Mouse (Mus musculus) ZHBTc4 (cell line): ENCODE data around the gene Snta1.

ENCODE experiments used
- DNase-seq: peaks from one replicate; pipeline ENCODE4 v3.0.0-alpha.2; 2011; ENCODE audit warnings: low read depth, low spot score

The Snta1 gene

DNA sequence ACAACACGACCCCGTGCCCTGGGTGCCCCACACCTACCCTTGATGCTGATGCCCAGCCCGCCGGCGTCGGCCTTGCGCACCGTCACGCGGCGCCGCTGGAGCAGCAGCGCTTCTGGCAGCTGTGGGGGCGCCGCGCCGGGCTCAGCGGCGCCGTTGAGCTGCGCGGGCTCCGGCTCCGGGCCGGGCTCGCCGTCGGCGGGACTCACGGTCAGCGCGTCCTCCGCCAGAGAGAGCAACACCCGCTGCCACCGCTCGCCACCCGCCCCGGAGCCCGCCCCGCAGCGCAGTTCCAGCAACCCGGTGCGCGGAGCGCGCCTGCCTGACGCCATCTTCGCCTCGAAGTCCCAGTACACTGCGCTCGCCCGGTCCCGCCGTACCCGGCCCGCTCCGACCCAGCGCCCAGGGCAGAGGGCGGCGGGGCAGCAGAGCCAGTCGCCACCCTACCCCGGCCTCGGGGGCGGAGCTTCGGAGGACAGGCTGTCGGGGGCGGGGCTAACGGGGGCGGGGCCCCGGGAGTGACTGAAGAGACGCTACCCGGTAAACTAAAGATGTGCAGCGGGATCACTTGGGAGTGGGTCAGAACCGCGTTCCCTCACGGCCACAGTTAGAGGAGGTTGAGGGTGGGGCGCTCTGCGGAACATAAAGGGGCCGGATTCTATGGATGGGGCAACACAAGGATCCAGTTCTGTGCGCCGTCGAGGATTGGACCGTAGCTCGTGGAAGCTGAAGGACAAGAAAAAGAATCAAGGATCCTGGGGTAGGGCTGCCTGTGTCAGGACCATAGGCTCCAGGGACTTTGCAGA, at the start of gene Snta1:
Snta1 (minus strand) TSS at position 457 of the 803 bp plus-strand sequence.
- peak; percentile 91 for DNase-seq

DNA sequence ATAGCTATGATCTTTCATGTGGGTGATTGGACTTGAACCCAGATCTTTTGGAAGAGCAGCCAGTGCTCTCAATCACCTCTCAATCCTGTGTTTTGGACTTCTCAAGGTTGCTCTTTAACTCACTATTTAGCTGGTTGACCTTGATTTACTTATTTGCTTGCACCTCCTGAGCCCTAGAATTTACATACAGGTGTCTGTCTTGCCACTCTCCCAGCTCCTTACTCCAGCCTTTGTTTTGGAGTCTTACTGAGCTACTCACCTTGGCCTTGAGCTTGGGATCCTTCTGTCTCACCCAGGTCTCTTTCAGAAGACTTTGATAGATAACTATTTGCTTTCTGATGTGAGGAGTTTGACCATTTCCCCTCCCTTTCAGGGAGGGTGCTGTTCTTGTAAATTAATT, 48.7 kb upstream of the Snta1 start:
- DNase-seq: peak; percentile 30

DNA sequence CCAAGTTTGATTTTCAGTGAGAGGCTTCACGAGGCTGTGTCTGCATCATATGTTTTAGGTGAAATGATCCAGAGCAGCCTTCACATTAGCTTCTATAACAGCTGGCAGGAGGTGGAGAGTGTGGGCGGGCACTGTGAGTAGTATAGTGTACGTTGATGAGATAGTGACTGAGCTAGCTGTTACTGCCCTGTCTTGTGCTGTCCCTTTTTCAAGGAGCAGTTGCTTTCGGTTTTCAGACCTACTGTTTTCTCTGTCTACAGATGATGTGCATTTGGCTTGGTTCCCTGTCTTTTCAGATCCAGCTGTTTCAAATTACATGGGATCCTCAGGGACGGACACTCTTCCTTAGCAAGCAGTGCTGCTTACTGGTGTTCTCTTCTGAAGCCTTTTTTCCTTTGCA, 47.9 kb upstream of the Snta1 start:
- no peak for DNase-seq

DNA sequence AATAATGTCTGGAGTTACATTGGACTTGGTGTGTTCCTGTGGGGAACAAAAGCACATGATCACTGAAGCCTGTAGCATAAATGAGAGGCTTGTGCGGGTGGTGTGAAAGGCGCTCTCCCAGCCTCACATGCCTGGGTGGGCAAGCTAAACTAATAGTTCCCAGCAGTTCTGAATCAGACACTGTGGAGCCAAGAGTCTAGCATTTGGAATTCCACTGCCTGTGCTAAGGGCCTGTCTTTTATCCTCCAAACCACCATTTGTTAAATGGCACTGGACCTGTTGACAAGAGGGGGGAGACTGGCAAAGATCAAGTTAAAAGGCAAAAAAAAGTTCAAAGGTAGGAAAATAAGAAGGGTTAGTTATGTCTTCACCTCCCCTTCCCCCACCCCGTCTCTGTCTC, 46.7 kb upstream of the Snta1 start:
- DNase-seq: no peak

DNA sequence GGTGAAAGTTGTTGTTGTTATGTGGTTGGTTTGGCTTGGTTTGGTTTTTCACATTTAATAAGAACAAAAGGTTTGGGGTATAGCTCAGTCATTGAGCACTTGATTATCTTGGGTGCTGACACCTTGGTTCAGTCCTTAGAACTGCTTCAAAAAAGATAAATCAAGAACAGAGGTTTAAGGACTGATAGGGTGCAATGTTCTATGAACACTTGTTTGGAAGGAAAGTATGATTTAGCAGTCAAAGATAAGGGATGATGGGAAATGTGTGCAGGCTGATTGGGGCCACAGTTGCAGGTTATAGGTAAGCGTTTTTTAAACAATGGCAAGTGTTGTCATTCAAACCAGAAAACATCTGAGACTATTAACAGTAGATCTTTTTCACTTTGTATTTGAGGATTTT, 46.2 kb upstream of the Snta1 start:
- no peak for DNase-seq

DNA sequence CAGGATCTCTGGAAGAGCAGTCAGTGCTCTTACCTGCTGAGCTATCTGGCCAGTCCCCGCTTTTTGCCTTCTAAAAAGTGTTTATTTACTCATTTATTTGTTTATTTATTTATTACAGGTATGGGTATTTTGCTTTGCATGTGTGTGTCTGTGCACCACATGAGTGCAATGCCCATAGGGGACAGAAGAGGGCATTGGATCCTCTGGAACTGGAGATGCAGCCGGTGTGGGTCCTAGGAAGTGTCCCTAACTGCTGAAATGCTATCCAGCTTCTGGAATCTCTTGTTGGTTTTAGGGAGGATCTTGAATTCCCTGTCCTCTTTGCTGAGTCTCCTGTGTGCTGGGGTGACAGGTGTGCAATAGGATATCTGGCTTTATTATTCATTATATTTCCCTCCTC, 45.1 kb upstream of the Snta1 start:
- peak; percentile 61 for DNase-seq

DNA sequence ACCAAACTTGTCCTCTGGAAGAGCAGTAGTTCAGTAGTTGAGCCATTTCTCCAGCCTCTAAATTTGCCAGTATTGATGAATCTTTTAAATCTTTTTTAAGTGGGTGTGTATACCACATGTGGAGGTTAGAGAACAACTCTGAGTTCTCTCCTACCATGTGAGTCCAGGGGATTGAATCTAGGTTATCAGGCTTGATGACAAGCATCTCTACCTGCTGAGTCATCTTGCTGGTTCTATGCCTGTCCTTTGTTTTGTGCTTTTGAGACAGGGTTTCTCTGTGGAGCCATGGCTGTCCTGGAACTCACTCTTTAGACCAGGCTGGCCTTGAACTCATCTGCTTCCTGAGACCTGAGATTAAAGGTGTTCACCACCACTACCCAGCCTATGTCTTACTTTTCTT, 40.7 kb upstream of the Snta1 start:
- no peak for DNase-seq

DNA sequence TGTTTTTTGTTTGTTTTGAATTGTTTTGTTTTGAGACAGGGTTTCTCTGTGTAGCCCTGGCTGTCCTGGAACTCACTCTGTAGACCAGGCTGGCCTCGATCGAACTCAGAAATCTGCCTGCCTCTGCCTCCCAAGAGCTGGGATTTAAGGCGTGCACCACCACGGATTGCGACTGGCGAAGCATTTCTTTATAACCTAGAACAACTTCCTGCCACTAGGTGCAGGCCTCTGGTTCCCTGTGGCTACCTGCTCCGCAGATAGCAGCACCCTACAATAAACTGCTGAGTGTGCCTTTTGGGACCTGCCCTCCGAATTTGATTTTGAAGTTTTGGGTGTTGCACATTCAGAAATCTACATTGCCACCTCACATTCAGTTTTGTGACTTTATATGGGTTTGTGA, 39.9 kb upstream of the Snta1 start:
- DNase-seq: peak; percentile 55

DNA sequence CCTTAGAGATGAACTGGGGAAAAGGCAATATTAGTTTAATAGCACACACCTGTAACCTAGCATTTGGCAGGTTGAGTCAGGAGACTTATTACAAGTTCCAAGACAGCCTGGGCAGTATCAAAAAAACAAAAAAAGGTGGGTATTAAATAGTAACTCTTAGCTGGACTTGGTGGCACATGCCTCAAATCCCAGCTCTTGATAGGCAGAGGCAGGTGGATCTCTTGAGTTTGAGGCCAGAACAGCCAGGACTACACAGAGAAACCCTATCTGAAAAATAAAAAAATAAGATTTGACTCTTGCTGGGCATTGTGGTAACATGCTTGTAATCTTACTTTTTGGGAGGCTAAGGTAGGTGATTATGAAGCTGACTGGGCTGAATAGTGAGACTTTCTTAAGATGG, 32.6 kb upstream of the Snta1 start:
- DNase-seq: no peak

DNA sequence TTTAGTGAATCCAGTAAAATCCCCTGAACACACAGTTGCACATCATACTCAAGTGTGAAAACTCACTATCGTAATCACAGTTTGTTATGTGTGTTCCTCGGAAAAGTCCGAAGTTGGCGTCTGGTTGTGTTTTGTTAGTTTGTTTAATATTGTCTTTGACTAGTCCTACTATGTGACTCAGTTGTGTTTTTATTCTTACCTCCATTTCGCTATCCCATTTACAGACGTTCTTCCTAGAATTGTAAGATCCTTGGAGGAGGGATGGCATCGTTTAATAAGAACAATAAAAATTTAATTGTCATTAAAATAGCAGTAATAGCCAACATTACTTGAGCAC, 29.3 kb upstream of the Snta1 start:
- no peak for DNase-seq

DNA sequence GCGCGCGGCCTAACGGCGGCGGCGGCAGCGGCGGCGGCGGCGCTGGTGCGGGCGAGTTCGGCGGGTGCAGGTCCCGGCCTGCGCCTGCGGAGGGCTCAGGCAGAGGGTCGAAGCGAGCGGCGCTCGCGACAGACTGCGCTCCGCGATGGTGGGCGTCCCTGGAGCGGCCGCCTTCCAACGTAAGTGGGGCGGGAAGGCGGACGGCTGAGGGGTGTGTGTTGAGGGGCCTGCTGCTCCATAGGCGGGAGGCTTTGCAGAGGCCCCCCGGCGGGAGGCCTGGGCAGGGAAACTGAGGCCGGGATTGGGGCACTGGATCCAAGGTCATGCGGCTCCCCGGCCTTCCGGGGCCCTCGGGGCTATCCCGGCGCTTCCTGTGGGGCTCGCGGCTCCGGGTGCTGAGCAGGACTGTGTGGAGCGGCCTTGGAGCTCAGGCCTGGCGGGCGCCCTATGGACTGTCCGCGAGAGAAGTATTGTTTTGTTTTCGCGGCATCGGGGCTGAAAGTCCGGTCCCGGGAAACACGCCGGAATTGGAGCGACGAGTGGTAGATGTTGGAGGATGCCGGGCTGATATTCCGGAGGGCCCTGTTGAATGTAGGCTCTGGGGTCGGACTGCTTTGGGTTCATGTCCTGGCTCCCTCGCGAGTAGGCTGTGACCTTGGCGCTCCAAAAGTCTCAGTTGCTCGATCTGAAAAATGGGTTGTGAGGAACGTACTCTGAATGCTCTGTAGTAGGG, 28.7 kb upstream of the Snta1 start, which contains the start of gene Cbfa2t2:
Cbfa2t2 (plus strand) TSS at position 24 of the 733 bp plus-strand sequence.
- DNase-seq: no peak

DNA sequence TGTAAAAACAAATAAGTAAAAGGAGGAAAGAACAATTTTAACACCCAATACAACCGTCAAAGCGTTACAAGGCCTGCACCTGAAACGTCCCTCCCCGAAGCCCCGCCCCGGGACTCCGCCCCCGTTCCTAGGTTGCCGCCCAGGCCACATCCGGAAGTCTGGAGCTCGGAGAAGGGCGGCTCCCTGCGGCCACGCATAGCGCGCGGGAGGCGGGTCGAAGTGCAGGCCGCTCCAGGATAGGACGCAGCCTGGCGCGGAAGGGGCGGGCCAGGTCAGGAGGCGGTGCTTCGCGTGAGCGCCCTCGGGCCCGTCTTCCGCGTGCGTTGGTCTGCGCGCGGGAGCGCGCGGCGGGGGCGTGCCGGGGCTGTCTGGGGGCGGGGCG, 28.2 kb upstream of the Snta1 start:
- DNase-seq: peak; percentile 99

DNA sequence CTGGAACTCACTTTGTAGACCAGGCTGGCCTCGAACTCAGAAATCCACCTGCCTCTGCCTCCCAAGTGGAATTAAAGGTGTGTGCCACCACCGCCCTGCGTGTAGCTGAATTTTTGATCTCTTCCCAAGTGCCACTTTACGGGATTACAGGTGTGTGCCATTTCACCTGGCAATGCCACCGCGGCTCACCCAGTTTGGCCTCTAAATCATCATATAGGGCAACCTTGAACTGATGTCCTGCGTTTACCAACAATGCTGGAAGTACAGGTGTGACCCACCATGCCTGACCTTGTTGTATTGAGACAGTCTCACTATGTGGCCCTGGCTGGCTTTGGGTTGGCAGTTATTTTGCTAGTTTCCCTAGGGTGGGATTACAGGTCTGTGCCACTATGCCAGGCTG, 26.8 kb upstream of the Snta1 start:
- DNase-seq: no peak

DNA sequence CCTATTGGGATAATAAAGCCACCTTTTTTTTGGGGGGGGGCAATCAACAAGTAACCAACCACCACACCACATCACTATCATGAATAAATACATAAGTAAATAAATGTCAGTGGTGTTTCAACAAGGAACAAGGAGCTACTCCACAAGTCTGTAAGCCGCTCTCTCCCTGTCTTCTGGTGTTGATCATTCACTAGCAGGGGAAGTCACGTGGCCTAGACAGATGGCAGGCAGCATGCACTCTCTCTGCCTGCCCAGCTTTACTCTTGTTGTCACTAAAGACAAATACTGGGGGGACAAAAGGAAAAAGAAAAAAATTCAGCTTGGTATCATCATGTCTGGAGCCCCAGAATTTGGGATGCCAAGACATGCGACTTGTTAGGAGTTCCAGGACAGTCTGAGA, 25.5 kb upstream of the Snta1 start:
- no peak for DNase-seq

DNA sequence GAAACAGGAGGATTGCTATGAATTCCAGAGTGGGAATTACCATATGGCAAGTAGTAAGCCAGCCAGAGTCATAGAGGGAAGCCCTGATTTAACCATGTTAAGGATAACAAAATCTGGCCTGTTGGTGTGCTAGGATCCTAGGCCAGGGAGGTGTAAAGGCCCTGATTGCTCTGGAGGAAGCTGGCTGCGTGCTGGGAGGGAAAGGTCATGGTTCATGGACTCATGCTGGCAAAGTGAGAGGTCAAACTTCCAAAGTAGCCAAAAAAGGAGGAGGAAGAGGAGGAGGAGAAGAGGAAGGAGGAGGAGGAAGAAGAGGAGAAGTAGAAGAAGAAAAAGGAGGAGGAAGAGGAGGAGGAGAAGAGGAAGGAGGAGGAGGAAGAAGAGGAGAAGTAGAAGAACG, 24.8 kb upstream of the Snta1 start:
- DNase-seq: no peak

DNA sequence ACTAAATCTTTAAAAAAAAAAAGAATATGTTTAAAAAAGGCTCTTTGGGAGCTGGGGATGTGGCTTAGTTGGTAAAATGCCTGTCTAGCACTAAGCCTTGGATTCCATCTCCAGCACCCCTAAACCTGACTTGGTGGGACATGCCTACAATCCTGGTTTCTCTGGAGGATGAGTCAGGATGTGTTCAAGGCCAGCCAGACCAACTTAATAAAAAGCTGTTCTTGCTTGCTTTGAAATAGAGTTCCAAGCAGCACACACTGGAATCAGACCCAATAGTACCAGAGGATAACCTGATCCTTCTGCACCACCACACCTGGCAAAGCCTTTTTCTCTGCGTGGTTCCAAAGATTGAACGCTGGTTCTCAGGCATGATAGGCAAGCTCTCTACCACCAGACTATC, 22.7 kb upstream of the Snta1 start:
- DNase-seq: no peak

DNA sequence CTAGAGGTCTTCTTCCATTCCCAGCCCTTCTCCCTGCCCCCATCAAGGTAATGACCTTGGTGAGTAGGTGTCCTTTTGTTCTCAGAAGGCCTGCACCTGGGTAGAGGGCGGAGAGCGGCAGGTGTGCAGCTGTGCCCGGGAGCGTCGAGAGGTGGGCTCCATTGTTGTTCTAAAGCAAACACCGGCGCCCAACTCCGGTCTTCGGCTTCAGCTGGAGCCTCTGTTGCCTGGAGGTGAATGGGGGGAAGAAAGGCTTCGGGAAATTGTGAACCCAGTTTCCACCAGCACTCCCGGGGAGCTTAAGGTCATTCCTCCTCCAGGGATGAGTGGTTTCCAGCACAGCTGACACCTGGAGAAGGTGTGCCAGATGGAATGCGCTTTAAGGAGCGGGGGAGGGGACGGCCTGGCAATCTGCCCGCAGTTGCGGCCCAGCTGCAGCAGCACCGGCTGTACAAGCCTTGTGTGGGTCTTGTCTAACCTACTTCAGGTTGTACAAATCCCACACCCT, 20.0 kb upstream of the Snta1 start:
- DNase-seq: peak; percentile 96

DNA sequence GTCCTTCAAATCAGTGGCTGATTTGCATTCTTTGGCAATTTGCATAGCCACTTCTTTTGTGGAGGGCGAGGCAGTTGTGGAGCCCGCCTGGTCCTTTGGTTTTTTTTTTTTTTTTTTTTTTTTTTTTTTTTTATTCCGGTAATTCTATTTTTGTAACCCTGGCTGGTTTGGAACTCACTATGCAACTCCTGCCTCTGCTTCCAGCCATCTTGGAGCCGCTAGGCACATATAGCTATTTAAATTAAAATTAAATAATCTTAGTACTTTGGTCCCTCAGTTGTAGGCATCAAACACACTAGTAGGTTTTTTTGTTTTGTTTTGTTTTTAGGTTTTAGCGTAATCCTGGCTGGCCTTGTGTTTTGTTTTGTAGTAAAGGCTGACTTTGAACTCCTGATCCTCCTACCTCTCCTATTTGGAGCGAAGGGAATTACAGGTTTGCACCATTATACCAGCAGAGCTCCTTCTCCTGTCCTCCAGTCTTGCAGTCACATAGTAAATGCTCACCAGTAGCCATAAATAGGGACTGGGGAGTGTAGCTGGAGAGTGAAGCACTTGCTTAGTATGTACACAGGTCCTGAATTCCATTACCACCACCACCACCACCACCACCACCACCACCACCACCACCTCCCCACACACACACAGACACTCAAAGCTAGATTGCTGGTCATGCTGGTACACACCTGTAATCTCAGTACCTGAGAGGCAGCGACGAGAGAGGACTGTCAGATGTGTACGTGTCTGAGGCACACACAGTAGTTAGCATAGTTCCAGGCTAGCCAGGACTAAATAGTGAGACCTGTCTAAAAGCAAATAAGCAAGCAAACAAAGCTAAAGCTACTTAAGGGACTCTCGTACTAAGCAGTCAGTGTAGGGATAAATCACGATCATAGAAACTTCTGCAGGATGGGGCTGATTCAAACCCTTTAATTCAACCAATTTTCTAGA, 19.3 kb upstream of the Snta1 start:
- peak; percentile 58 for DNase-seq

DNA sequence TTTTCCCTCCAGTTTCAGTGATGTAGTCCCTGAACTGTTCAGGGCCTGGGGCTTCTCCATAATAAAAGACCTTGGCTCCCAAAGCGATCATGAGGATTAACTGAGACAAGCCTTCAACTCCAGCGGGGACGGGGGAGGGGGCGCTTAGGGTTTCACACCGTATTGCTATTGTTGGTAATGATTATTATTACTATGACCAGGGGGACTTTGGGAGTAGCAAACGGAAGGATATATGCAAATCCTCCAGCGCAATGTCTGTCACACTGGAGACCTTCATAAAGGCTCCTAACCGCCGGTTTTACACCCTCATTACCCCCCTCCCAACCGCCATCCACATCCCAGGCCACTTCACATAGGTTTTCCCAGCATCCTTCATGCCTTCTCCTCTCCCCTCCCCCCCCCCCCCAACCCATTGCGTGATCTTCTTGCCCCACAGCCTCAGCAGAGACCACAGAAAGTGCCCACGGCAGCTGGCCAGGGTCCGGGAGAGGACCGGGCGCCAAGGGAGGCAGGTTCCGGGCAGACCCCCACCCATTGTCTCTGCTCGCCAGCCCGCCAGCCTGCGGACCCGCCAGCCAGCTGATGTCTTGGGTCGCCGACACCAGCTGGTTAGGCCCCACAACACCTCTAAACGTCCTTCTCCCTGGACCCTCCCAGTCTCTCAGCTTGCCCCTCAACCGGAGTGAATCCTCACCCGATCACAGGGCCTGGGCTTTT, 18.4 kb upstream of the Snta1 start:
- DNase-seq: peak; percentile 99

DNA sequence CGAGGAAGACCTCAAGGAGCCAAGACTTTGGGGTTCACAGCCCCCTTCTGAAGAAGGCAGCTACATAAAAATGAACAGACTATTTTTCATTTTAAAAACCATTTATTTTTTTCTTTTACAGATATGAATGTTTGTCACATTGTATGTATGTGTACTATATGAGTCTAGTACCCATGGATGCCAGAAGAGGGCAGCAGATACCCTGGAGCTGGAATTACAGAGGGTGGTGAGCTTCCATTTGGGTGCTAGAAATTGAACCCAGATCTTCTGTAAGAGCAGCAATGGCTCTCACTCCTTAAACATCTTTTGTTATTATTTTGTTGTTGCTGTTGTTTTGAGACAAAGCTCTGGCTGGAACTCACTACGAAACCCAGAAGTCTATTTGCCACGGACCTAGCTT, 17.6 kb upstream of the Snta1 start:
- peak; percentile 73 for DNase-seq

DNA sequence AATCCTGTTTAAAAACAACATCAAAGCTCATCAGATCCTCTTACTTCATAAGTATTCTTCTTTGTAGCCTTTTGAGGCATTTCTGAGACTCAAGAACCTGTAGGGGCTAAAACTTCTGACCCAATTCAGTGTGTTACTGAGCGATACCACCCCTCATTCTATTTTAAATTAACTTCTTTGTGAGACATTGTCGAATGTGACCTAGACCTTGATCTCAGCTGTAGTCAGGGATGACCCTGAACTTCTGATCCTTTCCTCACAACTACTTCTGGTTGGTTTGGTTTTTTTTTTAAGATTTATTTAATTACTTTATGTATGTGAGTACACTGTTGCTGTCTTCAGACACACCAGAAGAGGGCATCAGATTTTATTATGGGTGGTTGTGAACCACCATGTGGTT, 15.6 kb upstream of the Snta1 start:
- DNase-seq: peak; percentile 72
